Mouse (Mus musculus): ENCODE measurements around the gene Epsti1. TPM values are rescaled to one million over a fixed set of nuclear protein-coding genes. Genes with fewer than 3 reads are reported as not detected.
A peak's percentile ranks its signal among the peaks of the same experiment; 100 is the strongest.
"Not testable (repeated sequence)": the region's sequence is repeated elsewhere in the genome, so short reads cannot be mapped to it uniquely, and the experiment has no call there.

Gene Epsti1
- 1 to 10 TPM; 1.1 to 2.5 (median 1.6) TPM for total RNA-seq (2022)

- DNase-seq: no peak
Measured at GRCm38 (mm10) chr14:77904171-77904762, at the start of gene Epsti1. Gene Epsti1 (plus strand): TSS chr14:77904239.

DNA sequence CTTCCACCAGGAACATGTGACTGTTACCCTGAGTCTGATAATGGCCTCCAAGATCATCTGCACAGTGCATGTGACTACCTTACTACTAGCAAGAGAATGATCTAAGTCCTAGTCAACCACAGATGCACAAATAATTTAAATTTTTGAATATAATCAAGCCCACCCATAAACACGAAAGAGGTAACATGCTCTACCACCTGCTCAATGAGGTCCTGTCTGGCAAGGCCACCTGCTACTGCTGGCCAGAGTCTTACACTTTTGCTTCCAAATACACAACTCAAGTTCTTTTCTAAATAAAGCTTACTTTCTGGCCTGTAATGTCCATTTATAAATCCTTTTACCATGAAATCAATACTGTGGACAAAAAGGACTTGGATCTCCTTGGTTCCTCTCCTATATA, 44.1 kb upstream of the Epsti1 start:
- DNase-seq: no peak

- DNase-seq: no peak
Measured at GRCm38 (mm10) chr14:77860841-77861560, 43.0 kb upstream of the Epsti1 start.

- DNase-seq: no peak
Measured at GRCm38 (mm10) chr14:77864051-77864450, 40.0 kb upstream of the Epsti1 start.

DNA sequence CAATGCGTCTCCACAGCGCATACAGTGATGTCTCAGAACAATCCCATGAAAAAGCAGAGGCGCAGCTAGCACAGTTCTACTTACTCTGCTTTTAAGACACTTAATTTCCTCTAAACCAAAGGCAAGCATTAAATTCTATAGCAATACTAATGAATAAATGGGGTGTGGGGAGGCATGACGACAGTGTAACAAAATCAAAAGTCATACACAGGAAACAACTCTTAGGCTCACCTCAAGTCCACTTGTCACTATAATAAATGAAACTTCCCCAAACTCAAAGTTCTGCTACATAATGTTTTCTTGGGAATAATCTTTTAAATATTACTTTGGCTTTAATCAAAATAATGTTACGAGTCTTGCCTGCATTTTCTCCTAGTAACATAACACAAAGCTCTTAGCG, 39.5 kb upstream of the Epsti1 start:
- no peak for DNase-seq

DNA sequence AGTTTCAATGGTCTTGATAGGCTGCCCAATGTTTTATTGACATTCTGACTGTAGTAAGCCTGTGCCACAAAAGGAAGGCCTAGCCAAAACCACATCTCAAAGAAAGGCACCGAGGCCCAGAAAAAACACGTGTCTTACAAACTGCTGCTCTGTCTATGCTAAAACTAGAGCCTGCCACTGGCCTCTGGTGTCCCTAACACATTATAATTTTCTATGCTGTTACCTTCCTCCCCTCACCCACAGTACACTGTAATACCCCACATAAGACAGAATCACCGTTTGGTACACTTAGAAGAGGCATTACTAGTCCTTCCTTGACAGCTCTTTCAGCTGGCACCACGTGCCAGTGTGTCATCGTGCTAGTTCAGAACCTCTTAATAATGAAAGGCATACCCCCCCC, 36.4 kb upstream of the Epsti1 start:
- no peak for DNase-seq

DNA sequence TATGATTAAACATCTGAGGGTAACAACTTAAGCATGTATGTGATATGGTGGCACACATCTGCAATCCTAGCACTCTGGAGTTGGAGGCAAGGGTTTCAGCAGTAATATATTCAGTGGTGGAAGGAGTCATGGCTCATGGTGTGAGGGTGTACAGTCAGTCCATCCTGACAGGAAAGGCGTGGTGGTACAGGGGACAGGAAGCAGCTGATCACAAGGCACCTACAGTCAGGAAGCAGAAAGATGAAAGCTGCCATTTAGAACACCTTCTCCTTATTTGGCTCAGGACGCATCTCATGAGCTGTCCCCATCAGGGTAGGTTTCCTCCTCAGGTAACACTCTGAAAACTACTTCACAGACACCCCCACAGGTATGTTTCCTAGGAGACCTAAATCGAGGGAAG, 33.1 kb upstream of the Epsti1 start:
- DNase-seq: no peak

GRCm38 (mm10) chr14:77871380-77871975, 32.6 kb upstream of the Epsti1 start:
- no peak for DNase-seq

- peak; percentile 82 for DNase-seq
Measured at GRCm38 (mm10) chr14:77874304-77875241, 29.5 kb upstream of the Epsti1 start, which contains the start of gene Dnajc15. Gene Dnajc15 (minus strand): TSS chr14:77875125.

DNA sequence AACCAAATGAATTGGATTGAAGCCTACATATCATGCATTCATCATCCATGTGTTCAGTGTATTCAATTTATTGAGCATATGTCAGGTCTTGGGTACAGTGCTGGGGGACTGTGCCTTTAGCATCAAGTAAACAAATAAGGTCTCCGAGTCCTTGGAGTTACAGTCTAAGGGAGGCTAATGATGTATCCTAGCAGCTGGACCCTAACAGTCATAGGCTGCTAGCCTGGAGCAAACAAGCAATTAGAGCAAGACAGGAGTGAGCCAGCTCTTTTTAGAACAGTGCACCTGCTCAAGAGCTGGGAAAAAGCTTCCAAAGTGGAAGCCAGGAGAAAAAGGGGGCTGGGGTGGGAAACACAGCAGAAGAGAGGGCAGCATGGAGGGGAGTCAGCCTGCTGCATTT, 27.8 kb upstream of the Epsti1 start:
- no peak for DNase-seq

DNA sequence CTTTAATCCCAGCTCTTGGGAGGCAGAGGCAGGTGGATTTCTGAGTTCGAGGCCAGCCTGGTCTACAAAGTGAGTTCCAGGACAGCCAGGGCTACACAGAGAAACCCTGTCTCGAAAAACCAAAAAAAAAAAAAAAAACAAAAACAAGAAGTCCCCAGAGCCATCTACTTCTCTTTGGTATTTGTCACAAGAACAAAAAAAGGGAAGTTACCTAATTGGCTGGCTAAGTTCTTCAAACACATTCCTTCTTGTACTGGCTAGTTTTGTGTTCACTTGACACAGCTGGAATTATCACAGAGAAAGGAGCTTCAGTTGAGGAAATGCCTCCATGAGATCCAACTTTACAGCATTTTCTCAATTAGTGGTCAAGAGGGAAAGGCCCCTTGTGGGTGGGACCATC, 26.2 kb upstream of the Epsti1 start:
- DNase-seq: not testable (repeated sequence)

GRCm38 (mm10) chr14:77881998-77882397, 22.0 kb upstream of the Epsti1 start:
- no peak for DNase-seq

DNA sequence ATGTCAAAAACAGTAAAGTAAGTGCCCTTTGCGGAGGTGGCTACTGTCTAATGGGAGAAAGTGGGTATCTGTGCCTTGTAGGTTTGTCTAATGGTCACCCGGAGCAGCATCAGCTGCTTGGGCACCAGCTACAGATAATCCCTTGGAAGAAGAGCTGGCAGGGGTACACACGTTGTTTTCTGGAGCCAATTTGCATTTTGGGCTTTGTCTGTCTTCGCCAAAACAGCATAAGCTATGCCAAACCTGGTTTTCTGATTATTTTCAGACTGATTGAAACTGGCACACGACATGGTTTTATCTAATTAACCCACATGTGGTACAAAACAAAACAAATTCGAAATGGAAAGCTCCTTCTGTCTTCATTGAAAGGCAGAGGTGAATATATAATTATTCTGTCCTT, 21.4 kb upstream of the Epsti1 start:
- DNase-seq: no peak

DNA sequence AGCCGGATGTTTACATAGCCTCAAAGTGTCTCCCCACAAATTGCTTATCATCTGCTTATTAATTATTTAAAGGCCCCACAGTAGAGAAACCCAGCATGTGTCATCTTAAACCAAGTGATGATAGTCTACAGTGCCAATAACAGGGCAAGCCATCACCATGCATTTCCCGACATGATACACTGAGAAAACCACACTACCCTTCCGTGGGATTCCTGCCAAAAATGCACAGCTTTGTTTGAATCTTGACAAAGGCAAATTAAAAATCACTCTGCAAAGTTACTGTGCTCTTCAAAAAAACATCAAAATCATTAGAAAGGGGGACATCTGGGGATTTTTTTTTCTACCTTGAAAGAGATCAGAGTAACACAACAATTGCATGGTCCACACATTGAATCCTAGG, 17.7 kb upstream of the Epsti1 start:
- no peak for DNase-seq

DNA sequence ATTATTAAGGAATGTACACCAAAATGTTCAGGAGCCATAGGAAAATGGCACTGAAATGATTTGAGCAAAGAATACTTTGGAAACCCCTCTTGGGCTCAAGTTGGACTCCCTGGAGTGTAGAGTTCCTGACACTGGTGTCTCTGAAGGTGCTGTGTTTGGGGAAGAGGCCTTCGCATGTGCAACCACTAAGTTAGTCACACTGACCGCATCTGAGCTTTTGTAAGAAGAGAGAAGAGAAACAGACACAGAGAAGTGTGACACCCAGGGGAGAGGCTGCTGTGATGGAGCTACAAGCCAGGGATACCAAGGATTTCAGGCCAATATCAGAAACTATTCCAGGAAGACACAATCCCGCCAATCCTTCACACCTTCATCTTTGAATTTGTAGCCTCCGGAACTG, 17.1 kb upstream of the Epsti1 start:
- DNase-seq: no peak

- no peak for DNase-seq
Measured at GRCm38 (mm10) chr14:77889911-77890310, 14.1 kb upstream of the Epsti1 start.

DNA sequence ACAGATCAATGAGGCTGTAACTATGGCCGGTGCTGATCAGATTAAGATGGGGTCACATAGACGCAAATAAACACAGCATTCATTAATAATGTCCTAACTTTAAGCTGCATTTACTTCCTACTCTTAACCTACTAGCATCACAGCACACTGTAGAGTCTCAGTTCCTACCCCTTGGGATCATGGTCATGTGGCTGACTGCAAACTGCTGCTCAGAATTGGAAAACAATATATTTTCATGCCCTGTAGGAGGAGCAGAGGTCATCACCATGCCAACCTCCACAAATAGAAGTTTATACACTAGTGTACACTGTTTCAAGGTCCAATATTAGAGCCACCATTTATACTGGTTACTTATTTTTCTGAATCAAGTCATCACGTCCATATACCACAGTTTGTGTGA, 8.1 kb upstream of the Epsti1 start:
- DNase-seq: no peak

DNA sequence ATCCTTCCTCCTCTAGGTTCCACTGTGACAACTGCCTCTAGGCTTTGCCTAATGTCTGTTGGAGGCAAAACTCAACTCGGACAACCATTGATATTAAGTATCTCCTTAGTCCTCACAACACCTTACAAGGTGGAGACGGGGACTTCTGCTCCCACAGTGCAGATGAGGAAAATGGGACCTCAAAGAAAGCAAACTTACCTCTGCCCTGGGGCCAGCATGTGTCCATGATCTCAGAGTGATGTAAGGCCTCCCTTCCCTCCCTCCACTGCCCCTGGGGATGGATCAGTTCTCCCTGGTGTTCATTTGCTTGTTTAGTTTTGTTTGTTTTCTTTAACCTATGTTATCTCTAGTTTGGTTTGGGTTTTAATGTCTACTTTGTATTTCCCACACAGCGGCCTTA, 1.5 kb upstream of the Epsti1 start:
- no peak for DNase-seq

GRCm38 (mm10) chr14:77905466-77905865, 1.4 kb downstream of the Epsti1 start:
- DNase-seq: no peak

DNA sequence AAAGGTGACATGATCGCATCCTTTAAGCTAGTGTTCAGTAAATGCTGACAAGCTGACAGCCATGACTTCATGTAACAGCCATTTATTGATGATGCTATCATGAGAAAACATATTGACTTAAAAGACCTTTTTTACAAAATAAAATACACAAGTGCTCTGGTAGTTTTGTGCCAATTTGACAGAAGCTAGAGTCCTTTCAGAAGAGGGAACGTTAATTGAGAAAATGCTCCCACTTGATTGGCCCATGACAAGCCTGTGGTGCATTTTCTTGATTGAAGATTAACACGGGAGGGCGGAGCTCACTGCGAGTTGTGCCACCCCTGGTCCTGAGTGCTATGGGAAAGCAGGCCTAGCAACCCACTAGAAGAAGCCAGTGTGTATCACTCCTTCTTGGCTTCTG, 2.5 kb downstream of the Epsti1 start:
- no peak for DNase-seq

GRCm38 (mm10) chr14:77915776-77916175, 11.7 kb downstream of the Epsti1 start:
- DNase-seq: no peak

DNA sequence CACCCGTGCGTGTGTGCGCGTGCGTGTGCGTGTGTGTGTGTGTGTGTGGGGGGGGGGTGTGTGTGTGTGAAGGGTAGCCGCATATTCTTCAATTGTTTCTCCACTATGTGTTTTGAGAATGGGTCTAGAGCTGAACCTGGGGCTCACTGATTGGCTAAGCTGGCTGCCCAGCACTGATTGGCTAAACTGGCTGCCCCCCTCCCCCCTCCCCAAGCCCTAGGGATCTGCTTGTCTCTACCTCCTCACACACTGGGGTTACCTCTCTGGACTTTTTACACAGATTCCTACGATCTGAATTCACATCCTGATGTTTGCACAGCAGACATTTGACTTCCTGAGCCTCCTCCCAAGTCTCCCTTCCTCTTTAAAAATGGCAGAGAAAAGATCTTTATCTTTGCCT, 17.6 kb downstream of the Epsti1 start:
- no peak for DNase-seq
